Mouse (Mus musculus) kidney, adult 8-10 months (tissue): Measurements from ENCODE around the gene Id3.

Experiments used
- DNase-seq, 2 experiments: peaks; one replicate each; pipeline ENCODE4 v3.0.0; 2022

Id3 gene

DNA sequence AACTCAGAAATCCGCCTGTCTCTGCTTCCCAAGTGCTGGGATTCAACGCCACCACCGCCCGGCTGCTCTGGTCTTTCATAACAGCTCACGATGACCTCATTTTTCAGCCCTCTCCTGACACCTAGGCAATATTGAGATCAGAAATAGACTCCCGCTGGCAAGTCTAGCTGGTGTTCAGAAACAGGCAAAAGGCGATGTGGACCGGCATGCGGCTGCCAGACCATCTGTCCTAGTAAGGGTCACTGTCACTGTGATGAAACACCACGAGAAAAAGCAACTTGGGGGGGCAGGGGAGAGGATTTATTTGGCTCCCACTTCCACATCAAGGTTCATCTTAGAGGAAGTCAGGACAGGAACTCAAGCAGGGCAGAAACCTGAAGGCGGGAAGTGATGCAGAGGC is 17.8 kb upstream of the Id3 start:
- no peak for DNase-seq

DNA sequence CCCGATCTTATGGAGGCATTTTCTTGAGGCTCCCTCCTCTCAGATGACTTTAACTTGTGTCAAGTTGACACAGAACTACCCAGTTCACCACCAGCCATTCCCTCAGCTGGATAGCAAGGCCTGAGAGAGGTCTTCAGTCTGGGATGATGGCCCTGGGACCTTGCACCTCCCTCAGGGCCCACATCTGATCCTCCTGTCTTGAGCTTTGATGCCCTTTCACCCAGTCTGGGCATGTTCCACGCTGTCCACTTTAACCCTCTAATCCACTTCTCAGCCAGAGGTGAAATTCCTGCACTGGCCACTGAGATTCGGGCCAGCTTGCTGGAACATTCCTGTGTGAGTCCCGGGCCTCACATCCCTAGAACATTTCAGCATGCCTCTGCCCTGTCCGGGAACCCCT is 17.3 kb upstream of the Id3 start:
- DNase-seq = peak in 1 of 2 experiments; percentile 52

DNA sequence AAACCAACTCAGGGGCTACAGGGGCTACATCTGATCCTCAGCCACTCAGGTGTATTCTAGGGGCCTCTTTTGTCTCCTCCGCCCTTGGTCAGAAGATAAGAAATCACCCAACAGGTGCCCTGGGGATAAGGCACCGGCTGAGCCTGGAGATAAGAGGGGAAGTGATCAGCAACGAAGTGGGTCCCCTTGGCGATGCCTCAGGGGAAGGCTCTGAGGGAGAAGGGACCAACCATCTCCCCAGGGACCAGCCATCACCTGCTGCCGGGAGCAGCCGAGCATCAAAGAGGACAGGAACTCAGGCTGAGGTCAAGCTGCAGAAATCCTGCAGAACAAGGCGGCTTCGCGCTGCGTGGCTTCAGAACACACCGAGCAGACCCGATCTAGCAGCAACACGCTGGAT is 15.6 kb upstream of the Id3 start:
- no peak for DNase-seq

DNA sequence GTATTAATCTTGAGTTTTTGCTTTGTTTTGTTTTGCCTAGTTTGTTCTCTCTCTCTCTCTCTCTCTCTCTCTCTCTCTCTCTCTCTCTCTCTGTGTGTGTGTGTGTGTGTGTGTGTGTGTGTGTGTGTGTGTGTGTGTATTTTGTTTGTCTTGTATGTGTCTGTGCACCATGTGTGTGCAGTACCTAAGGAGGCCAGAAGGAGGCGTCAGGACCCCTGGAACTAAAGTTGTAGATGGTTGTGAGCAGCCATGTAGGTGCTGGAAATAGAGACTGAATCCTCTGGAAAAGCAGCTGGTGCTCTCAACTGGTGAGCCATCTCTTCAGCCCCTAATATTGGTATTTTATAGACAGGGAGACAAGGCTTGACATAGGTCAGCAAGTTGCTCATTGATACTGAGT is 13.5 kb upstream of the Id3 start:
- no peak for DNase-seq

GRCm38 (mm10) chr4:136133801-136134200 is 9.5 kb upstream of the Id3 start:
- DNase-seq = no peak

- DNase-seq = peak in 1 of 2 experiments; percentile 12
Observed at GRCm38 (mm10) chr4:136134418-136134977, 8.8 kb upstream of the Id3 start.

- DNase-seq = peak in 1 of 2 experiments; percentile 21
Observed at GRCm38 (mm10) chr4:136134978-136135873, 8.1 kb upstream of the Id3 start.

DNA sequence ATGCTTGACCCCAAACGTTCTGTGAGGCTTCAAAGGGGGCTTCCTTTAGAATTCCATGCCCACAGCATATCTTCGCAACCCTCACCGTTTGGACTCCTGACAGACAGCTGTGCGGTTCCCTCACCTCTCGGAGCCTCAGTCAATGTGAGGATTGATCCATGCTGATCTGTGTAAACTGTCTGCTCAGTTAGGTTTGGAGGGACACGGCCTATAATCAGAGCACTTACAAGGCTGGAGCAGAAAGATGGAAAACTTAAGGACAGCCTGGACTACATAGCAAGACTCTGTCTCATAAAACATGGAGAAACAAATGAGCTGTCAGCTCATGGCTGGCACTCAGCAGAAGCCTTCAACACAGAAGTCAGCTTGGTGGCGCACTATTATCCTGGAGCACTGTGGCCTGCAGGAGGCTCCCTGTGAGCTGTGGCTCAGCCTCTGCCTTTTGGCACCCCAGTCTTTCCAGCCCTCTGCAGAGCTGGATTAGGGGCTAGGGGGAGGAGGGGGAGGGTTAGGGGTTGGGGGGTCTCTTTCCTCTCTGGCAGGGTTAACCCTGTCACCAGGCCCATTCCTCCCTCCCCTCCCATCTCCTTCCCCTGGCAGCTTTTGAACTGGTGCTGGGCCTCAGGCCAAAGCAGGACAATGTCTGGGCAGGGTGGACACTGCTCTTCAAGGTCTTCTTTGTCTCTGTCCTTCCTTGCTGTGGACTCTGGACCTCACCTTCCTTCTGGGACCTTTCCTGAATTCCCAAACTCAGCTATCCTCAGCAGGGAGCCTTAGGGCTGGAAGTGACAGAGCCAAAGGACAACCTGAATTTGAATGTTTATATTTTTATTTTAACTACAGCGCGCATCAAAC is 7.2 kb upstream of the Id3 start:
- peak in 1 of 2 experiments; percentile 44 for DNase-seq

- peak in 1 of 2 experiments; percentile 51 for DNase-seq
Observed at GRCm38 (mm10) chr4:136139326-136140110, 3.8 kb upstream of the Id3 start.

- DNase-seq = peak; percentile 94 to 97
Observed at GRCm38 (mm10) chr4:136140327-136141250, 2.7 kb upstream of the Id3 start.

- peak in 1 of 2 experiments; percentile 11 for DNase-seq
Observed at GRCm38 (mm10) chr4:136142267-136143192, 767 bp upstream of the Id3 start.

DNA sequence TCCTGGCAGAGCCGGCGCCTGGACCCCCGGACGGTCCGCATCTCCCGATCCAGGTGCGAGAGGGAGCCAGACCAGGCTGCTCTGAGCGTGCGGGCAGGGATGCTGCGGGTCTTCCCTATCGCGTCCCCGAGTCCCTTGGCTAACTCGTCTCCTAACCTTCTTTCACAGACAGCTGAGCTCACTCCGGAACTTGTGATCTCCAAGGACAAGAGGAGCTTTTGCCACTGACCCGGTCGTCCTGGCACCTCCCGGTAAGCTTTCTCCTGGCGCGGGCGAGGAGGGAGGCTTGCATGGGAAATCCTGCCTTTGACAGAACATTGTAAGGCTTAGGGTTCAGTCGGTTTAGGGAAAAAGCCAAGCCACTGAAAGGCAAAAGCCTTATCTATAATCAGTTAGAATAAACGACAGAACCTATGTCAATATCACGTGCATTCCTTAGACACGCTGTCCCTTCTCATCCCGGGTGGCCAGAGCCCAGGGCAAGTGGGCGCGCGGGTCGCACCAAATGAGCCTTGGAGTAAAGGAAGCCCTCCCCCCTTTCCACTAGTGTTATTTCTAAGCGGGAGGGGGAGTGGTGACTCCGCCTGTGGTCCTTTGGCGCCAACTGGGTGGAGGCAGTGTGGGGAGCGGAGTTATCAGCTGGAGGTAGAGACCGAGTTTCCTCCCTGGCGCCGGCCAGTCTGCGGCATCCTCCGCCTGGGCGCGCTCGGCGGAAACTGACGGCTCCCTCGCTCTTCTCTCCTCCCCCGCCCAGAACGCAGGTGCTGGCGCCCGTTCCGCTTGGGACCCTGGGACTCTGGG is 1.0 kb downstream of the Id3 start:
- peak; percentile 80 to 81 for DNase-seq

DNA sequence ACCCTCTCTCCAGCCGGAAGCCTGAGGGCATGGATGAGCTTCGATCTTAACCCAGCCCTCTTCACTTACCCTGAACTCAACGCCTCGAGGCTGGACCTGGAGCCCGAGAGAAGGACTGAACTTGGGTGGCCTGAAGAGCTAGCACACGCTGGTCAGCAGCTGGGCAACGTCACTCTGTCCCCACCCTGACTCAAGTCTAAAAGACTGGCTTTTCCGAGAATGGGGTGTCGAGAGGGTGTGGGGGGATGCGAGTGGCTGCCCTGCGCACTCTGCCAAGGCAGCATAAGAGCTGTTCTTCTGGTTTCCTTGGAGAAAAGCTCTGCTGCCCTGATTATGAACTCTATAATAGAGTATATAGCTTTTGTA is 1.6 kb downstream of the Id3 start:
- DNase-seq = peak in 1 of 2 experiments; percentile 33

GRCm38 (mm10) chr4:136145362-136145885 is 2.1 kb downstream of the Id3 start:
- peak in 1 of 2 experiments; percentile 18 for DNase-seq

DNA sequence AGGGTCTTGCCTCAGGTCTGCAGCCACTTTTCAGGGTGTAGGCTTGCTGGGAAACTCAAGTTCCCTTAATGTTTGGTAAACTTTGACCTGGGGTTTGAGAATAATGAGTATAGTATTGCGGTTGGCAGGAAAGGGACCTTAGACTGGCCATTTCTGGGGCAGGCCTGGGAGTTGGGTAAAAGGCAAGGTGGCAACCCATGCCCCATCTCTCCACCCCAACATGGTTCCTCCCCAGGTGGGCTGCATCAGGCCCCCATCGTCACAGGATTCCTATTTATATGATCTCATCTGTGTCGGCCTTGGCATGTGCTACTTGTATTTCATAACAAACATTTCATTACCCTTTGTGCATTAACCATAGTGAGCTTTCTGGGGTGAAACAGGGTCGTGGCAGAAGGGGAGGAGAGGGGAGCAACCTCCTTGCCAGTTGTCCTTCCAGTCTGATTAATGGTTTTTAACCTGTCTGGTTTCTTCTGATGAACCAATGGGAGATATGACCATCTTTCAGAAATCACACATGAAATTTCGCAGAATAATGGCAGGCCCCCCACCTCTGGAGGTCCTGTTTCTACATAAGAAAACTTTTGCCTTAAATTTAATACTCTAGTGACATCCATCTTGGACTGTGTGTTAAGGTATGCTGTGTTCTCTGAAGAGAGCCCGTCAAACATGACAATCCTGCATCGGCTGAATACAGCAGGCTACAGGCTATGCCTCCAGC is 2.9 kb downstream of the Id3 start:
- peak in 1 of 2 experiments; percentile 26 for DNase-seq

DNA sequence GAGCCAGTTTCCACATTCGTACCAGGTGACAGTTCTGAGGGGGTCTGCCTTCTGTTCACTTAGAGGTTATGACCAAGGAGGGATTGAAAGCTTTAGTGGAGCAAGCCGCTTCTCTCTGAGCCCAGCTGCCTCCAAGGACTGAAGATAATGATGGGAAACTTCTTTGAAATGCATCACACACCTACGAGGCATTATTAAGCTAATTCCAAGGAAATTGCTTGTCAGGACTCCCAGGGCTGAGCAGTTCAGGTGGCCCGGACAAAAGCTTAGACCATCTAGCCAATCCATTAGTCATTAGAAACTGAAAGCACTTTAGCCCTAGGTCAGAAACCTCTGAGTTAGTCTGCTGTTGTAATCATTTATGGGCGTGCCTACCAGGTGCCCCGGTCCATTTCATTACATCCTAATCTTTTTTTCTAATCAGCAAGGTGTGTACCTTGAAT is 3.4 kb downstream of the Id3 start:
- DNase-seq = peak; percentile 58 to 82

- DNase-seq = peak; percentile 85 to 92
Observed at GRCm38 (mm10) chr4:136147436-136148135, 4.3 kb downstream of the Id3 start.
